Comparison of ENCODE assay signal across 8 mouse cellular contexts in genomic region chr5:139536211-139536910, GRCm38 (mm10). TPM values are rescaled to one million over a fixed set of nuclear protein-coding genes. Genes with fewer than 3 reads are reported as not detected.
DNase-seq lines count a peak whose midpoint lies in the region.

No protein-coding gene starts in this region.

- intact Hi-C loops in heart, postnatal 10 days (cut with DNase I) = loop anchor here (1.0 to 2.0 kb wide), 2 partner anchors 132 to 214 kb away; no protein-coding TSS in a partner anchor

- DNase-seq in 416B (ENCODE audit: low read depth) (peak; percentile 37), NIH3T3 (ENCODE audit: low read depth) (peak; percentile 73)
- DNase-seq in cerebellum, postnatal 4 days (ENCODE audit: low spot score in 2 of 2) = peak; percentile 92 to 98
- peak; percentile 81 to 89 for DNase-seq in heart, postnatal 10 days
- DNase-seq in layer of hippocampus, adult 11-12 months (ENCODE audit: low spot score) = peak; percentile 65
- DNase-seq in lung, postnatal 14 days = peak; percentile 85
- DNase-seq in retina, postnatal 1 day = peak; percentile 90
- DNase-seq in urinary bladder, postnatal 4 days (ENCODE audit: low spot score in 2 of 2) = peak; percentile 59 to 84

RNA-seq across cellular contexts. Expression of gene Uncx, which starts 6.9 kb away (rescaled TPM):
- not detected for total RNA-seq in heart, postnatal 10 days (2021)

RNA-seq across cellular contexts. Expression of gene Zfand2a, which starts 52.0 kb away (rescaled TPM):
- total RNA-seq in heart, postnatal 10 days (2021) = 10 to 100 TPM; 20.6 to 21.5 TPM

Comparison
In these comparisons a context has a peak if more than half of its experiments do, and no peak if none do; other contexts are left out.
1. Peak in every context shown above with its lines: DNase-seq.
2. DNase-seq: peak in every context shown above with its lines; median percentile 95 in cerebellum, postnatal 4 days; 90 in retina, postnatal 1 day; 85 in heart, postnatal 10 days; 85 in lung, postnatal 14 days; 73 in NIH3T3; 72 in urinary bladder, postnatal 4 days; 65 in layer of hippocampus, adult 11-12 months; 37 in 416B.